Mouse (Mus musculus) midbrain, embryonic 12.5 days (tissue): ENCODE results near the gene Zcwpw1. TPM values are rescaled to one million over a fixed set of nuclear protein-coding genes. Genes with fewer than 3 reads are reported as not detected.
"Not testable (repeated sequence)": the region's sequence is repeated elsewhere in the genome, so short reads cannot be mapped to it uniquely, and the experiment has no call there.

Experiments used
- ATAC-seq: fragments of 200-750 bp; cut with Nextera tagmentation; 2 replicates; pipeline ENCODE4 v1.8.0; 2017; ENCODE audit warnings: low read depth, moderate TSS enrichment, moderate library complexity; ENCODE audit not compliant: low FRiP score
- H3K27ac ChIP-seq: fragments of 300-500 bp; sonication (generic); replicated peaks from 2 replicates; pipeline ENCODE4 v1.5.1; 2016; ENCODE audit warnings: mild to moderate bottlenecking
- H3K27me3 ChIP-seq: fragments of 300-500 bp; sonication (generic); 2 replicates; pipeline ENCODE4 v1.6.1; 2016; ENCODE audit warnings: mild to moderate bottlenecking
- H3K36me3 ChIP-seq: fragments of 300-500 bp; sonication (generic); 2 replicates; pipeline ENCODE4 v1.6.1; 2016
- H3K4me1 ChIP-seq: fragments of 300-500 bp; sonication (generic); 2 replicates; pipeline ENCODE4 v1.6.1; 2016
- H3K4me2 ChIP-seq: fragments of 300-500 bp; sonication (generic); replicated peaks from 2 replicates; pipeline ENCODE4 v1.6.1; 2016; ENCODE audit warnings: mild to moderate bottlenecking, moderate library complexity
- H3K4me3 ChIP-seq: fragments of 300-500 bp; sonication (generic); 2 replicates; pipeline ENCODE4 v1.5.1; 2016; ENCODE audit warnings: mild to moderate bottlenecking
- H3K9ac ChIP-seq: fragments of 300-500 bp; sonication (generic); replicated peaks from 2 replicates; pipeline ENCODE4 v1.6.1; 2016; ENCODE audit warnings: mild to moderate bottlenecking, moderate library complexity
- H3K9me3 ChIP-seq: fragments of 300-500 bp; sonication (generic); 2 replicates; pipeline ENCODE4 v1.6.1; 2016; ENCODE audit warnings: mild to moderate bottlenecking
- WGBS: fragments of 180-500 bp; shearing (Covaris S2); methylation state at CpG from one replicate; pipeline ENCODE4 v1.1.7; 2016; 5-methylcytosine and 5-hydroxymethylcytosine counted together
- polyA plus RNA-seq: library from polyadenylated mRNA; unstranded; fragments of >200 nt; fragmentation: Nextera tagmentation; extraction: Ambion mirVana; gene quantifications from 2 replicates; pipeline ENCODE4 v1.2.1, GENCODE M21; 2016

Gene Zcwpw1
- polyA plus RNA-seq, 1 experiment from 2014 or later: 14.9 TPM

DNA sequence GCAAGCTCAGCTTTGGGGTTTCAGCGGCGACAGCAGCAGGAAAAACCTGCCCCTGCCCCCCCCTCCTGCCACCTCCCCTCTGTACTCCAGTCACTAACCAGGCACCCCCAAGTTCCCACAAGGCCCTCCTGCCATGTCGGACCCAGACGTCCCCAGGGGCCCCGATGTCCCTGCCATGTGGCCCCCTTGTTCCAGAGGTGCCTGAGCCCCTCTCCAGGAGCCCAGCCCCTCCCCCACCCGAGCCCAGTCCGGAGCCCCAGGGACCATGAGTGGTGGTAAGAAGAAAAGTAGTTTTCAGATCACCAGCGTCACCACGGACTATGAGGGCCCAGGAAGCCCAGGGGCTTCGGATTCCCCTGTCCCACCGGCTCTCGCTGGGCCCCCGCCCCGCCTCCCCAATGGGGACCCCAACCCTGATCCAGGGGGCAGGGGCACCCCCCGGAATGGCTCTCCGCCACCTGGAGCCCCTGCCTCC, 40.7 kb upstream of the Zcwpw1 start:
- H3K27me3 ChIP-seq: no peaks in the 10 kb centered on the region
- 0% methylated on average over 16 of the region's 16 CpGs for WGBS
- peak overlapping the region; percentile 81 for H3K4me2 ChIP-seq
- H3K27ac ChIP-seq: peak overlapping the region; percentile 94
- H3K9ac ChIP-seq: peak overlapping the region; percentile 74
- ATAC-seq: no peak
- H3K9me3 ChIP-seq: no peaks in the 10 kb centered on the region
- H3K4me1 ChIP-seq: peaks cover 44% of the 10 kb centered on the region
- peak overlapping the region; percentile 62 for H3K4me3 ChIP-seq
- H3K36me3 ChIP-seq: peaks cover 12% of the 10 kb centered on the region

DNA sequence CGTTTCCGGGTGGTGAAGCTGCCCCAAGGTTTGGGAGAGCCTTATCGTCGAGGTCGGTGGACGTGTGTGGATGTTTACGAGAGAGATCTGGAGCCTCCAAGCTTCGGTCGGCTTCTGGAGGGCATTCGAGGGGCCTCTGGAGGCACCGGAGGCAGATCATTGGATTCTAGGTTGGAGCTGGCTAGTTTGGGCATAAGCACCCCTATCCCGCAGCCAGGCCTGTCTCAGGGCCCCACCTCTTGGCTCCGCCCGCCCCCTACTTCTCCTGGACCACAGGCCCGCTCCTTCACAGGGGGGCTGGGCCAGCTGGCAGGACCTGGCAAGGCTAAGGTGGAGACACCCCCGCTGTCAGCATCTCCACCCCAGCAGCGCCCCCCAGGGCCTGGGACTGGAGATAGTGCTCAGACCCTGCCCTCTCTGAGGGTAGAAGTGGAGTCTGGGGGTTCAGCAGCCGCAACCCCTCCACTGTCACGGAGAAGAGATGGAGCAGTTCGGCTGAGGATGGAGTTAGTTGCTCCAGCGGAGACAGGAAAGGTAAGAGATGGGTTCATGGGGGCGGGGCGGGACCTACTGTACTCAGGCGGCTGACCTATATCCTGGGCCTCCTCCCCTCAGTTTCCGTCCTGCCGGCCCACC, 40.2 kb upstream of the Zcwpw1 start:
- peak overlapping the region; percentile 74 for H3K9ac ChIP-seq
- H3K27me3 ChIP-seq: no peaks in the 10 kb centered on the region
- WGBS: 6% methylated on average over 26 of the region's 26 CpGs
- H3K27ac ChIP-seq: peak overlapping the region; percentile 94
- H3K36me3 ChIP-seq: peaks cover 17% of the 10 kb centered on the region
- peak overlapping the region; percentile 62 for H3K4me3 ChIP-seq
- no peak for ATAC-seq
- H3K9me3 ChIP-seq: no peaks in the 10 kb centered on the region
- H3K4me1 ChIP-seq: peaks cover 41% of the 10 kb centered on the region
- peak overlapping the region; percentile 81 for H3K4me2 ChIP-seq

GRCm38 (mm10) chr5:137748130-137748770, 39.3 kb upstream of the Zcwpw1 start:
- no peak overlapping the region for H3K27ac ChIP-seq

GRCm38 (mm10) chr5:137749196-137749836, 38.3 kb upstream of the Zcwpw1 start:
- no peak for ATAC-seq
- H3K9me3 ChIP-seq: no peaks in the 10 kb centered on the region
- peaks cover 41% of the 10 kb centered on the region for H3K4me1 ChIP-seq
- 0 out of 2 replicates have a peak overlapping the region, but pooled peaks have one; percentile 81 for H3K4me2 ChIP-seq
- no peak overlapping the region for H3K27ac ChIP-seq
- no peak overlapping the region for H3K9ac ChIP-seq
- peaks cover 24% of the 10 kb centered on the region for H3K36me3 ChIP-seq
- H3K4me3 ChIP-seq: no peak overlapping the region
- WGBS: 83% methylated on average over 6 of the region's 6 CpGs
- no peaks in the 10 kb centered on the region for H3K27me3 ChIP-seq

More at GRCm38 (mm10) chr5:137748130-137748770, 39.3 kb upstream of the Zcwpw1 start:
- H3K4me3 ChIP-seq: peak overlapping the region; percentile 62
- H3K4me2 ChIP-seq: peak overlapping the region; percentile 81
- peaks cover 41% of the 10 kb centered on the region for H3K4me1 ChIP-seq
- no peaks in the 10 kb centered on the region for H3K27me3 ChIP-seq
- peak overlapping the region; percentile 74 for H3K9ac ChIP-seq
- H3K9me3 ChIP-seq: no peaks in the 10 kb centered on the region
- WGBS: 56% methylated on average over 5 of the region's 5 CpGs
- ATAC-seq: no peak
- peaks cover 24% of the 10 kb centered on the region for H3K36me3 ChIP-seq

- not testable (repeated sequence) for H3K27ac ChIP-seq, H3K4me3 ChIP-seq, H3K9me3 ChIP-seq, H3K9ac ChIP-seq, H3K4me2 ChIP-seq, ATAC-seq, H3K27me3 ChIP-seq
- Histone ChIP-seq H3K36me3 (peaks cover 24% of the 10 kb centered on the region), H3K4me1 (peaks cover 37% of the 10 kb centered on the region)
- WGBS: 97% methylated on average over 6 of the region's 8 CpGs
Observed at GRCm38 (mm10) chr5:137750212-137750611, 37.4 kb upstream of the Zcwpw1 start.

GRCm38 (mm10) chr5:137751221-137751887, 36.2 kb upstream of the Zcwpw1 start:
- Histone ChIP-seq H3K4me3 (no peak overlapping the region), H3K27me3 (no peaks in the 10 kb centered on the region), H3K9ac (no peak overlapping the region), H3K4me1 (peaks cover 32% of the 10 kb centered on the region), H3K9me3 (no peaks in the 10 kb centered on the region), H3K27ac (no peak overlapping the region), H3K36me3 (peaks cover 32% of the 10 kb centered on the region), H3K4me2 (no peak overlapping the region)
- 91% methylated on average over 13 of the region's 13 CpGs for WGBS
- ATAC-seq: no peak

DNA sequence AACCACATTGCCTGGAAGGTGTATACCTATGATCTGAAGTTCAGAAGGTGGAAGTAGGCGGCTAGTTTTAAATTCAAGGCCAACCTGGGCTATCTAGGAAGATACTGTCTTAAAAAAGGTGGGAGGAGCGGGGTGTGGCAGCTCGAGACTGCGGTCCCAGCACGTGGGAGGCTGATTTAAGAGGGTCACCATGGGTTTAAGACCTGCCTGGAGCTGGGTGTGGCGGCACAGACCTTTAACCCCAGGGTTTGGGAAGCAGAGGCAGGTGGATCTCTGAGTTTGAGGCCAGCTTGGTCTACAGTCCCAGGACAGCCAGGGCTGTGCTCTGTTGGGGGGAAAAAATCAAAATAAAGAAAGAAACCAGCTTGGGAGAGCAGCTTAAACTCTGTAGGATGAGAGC, 35.6 kb upstream of the Zcwpw1 start:
- no peak for ATAC-seq
- H3K4me3 ChIP-seq: no peak overlapping the region
- H3K27ac ChIP-seq: no peak overlapping the region
- H3K4me1 ChIP-seq: peaks cover 27% of the 10 kb centered on the region
- H3K9ac ChIP-seq: no peak overlapping the region
- H3K27me3 ChIP-seq: no peaks in the 10 kb centered on the region
- H3K9me3 ChIP-seq: no peaks in the 10 kb centered on the region
- peaks cover 35% of the 10 kb centered on the region for H3K36me3 ChIP-seq
- H3K4me2 ChIP-seq: no peak overlapping the region
- 87% methylated on average over 6 of the region's 6 CpGs for WGBS

- Histone ChIP-seq H3K4me3 (no peak overlapping the region), H3K9me3 (no peaks in the 10 kb centered on the region), H3K27me3 (no peaks in the 10 kb centered on the region), H3K4me1 (peaks cover 16% of the 10 kb centered on the region), H3K36me3 (peaks cover 42% of the 10 kb centered on the region), H3K9ac (no peak overlapping the region), H3K27ac (no peak overlapping the region), H3K4me2 (no peak overlapping the region)
- ATAC-seq: no peak
- 87% methylated on average over 10 of the region's 13 CpGs for WGBS
Observed at GRCm38 (mm10) chr5:137753111-137753832, 34.3 kb upstream of the Zcwpw1 start.

DNA sequence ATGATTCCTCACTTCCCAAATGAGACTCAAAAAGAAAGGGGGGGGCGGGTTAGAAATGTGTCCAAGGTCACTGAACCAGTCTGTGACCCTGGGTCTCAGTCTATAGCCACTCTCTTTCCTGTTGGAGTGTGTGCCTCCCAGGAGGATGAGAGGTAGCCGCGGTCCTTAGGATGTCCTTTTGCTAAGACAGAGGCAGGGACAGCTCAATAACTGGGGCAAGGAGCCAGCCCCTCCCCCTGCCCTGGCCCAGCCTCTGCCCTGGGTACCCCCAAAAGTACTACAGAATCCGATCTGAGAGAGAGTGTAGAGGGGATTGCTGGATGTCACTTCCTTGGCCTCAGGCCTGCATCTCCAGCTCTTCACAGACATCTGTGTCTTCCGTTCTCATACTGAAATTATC, 32.2 kb upstream of the Zcwpw1 start:
- H3K9ac ChIP-seq: no peak overlapping the region
- no peak overlapping the region for H3K4me3 ChIP-seq
- H3K27me3 ChIP-seq: no peaks in the 10 kb centered on the region
- peaks cover 8% of the 10 kb centered on the region for H3K4me1 ChIP-seq
- no peak overlapping the region for H3K4me2 ChIP-seq
- no peak for ATAC-seq
- peaks cover 54% of the 10 kb centered on the region for H3K36me3 ChIP-seq
- no peak overlapping the region for H3K27ac ChIP-seq
- no peaks in the 10 kb centered on the region for H3K9me3 ChIP-seq
- 85% methylated on average over 5 of the region's 5 CpGs for WGBS

GRCm38 (mm10) chr5:137756106-137756505, 31.5 kb upstream of the Zcwpw1 start:
- WGBS: 79% methylated on average over 3 of the region's 3 CpGs

DNA sequence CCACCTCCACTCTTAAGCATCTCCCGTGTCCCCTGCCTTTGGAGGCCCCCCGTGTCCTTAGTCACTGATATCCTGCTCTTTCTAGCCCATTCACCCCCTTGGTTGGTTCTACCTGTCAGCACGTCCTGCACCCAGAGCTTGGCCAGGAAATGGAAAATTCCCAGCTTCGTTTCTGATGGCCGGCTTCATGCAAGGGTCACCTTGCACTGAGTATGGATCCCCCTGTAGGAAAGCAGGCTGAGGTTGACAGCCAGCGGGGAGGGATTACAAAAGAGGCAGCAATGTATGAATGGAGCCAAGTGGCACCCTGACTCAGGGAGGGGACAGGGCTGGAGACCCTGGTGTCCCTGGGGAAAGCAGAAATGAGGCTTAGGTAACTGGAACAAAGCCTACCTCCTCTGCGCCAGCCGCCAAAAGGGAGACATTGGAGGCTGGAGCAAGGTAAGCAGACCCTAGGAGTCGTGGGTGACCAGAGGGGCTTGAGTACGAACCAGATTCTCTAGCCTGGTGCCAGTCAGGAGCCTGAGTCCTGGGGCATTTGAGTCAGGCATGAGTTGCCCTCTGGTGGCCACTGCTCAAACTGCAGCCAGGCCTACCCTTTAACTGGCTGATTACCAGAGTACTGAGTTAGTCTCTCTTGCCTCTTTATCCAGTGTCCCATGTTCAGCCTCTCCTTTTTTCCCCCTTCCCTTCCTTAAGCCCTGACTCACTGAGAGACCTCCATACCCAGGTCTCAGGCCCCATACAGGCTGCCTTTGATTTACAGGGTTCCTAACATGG, 30.5 kb upstream of the Zcwpw1 start:
- Histone ChIP-seq H3K4me2 (no peak overlapping the region), H3K27me3 (no peaks in the 10 kb centered on the region), H3K27ac (no peak overlapping the region; the same call in 1 of the 2 replicates), H3K9ac (no peak overlapping the region), H3K4me3 (no peak overlapping the region), H3K4me1 (peaks cover 8% of the 10 kb centered on the region), H3K36me3 (peaks cover 41% of the 10 kb centered on the region), H3K9me3 (no peaks in the 10 kb centered on the region)
- WGBS: 49% methylated on average over 10 of the region's 10 CpGs
- peak; percentile 32 for ATAC-seq

More at GRCm38 (mm10) chr5:137756106-137756505, 31.5 kb upstream of the Zcwpw1 start:
- no peaks in the 10 kb centered on the region for H3K9me3 ChIP-seq
- no peaks in the 10 kb centered on the region for H3K27me3 ChIP-seq
- H3K36me3 ChIP-seq: peaks cover 50% of the 10 kb centered on the region
- no peak overlapping the region for H3K9ac ChIP-seq
- H3K27ac ChIP-seq: no peak overlapping the region
- H3K4me3 ChIP-seq: no peak overlapping the region
- no peak for ATAC-seq
- peaks cover 8% of the 10 kb centered on the region for H3K4me1 ChIP-seq
- no peak overlapping the region for H3K4me2 ChIP-seq
